Mouse (Mus musculus) hindlimb bud, embryonic 11.5 days (tissue): ENCODE measurements at regions not wholly inside any gene's neighbourhood (a gene's known extent, or its start where the extent isn't known, plus 50 kb on each side); places are given as distances from the start of the nearest gene placed in this dataset.

Source experiments
- DNase-seq: peaks from one replicate; pipeline ENCODE4 v3.0.0-alpha.2; 2012; ENCODE audit warnings: low read depth, low spot score; ENCODE audit errors: extremely low spot score

- DNase-seq, result no peak
Observed at GRCm38 (mm10) chr4:12539184-12539791, 367.5 kb upstream of the Fam92a start.

- DNase-seq, result peak; percentile 20
Observed at GRCm38 (mm10) chr4:12538694-12539121, 366.9 kb upstream of the Fam92a start.

GRCm38 (mm10) chr4:12538043-12538442, 366.2 kb upstream of the Fam92a start:
- no peak for DNase-seq

GRCm38 (mm10) chr4:12534151-12534550, 362.3 kb upstream of the Fam92a start:
- no peak for DNase-seq

DNA sequence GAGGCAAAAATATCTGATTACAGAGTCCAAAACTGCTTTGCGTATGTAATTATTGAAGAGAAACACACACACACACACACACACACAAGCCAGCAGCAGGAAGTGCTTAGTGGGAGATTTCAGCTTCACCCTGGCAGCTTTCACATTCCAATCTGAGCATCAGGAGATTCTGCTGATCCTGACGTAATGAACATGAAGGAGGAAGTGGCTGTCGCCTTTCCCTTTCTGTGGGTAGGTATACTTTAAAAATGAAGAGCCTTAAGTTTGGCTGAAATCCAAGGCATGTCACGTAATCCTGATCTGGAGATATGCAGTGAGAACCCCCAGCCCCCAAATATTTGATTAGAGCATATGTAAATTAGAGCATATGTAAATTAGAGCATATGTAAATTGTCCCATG, 361.1 kb upstream of the Fam92a start:
- no peak for DNase-seq

DNA sequence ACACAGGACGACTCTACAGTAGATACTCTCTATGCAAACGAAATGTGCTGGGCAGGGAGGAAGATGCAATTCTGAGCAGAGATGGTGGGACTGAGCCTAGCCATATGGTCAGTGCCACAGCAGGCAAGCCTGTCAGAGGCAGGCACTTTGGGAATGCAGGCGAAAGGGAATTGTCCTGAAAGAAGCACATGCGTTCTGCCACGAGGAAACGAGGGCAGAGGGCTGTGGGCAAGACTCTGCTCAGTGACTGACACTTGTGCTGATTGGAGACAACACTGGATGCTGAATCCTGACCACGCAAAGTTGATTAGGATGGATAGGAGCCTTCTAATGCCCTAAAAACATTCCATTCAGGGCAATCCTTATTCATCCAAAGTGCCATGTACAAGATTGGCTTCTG, 350.5 kb upstream of the Fam92a start:
- no peak for DNase-seq

DNA sequence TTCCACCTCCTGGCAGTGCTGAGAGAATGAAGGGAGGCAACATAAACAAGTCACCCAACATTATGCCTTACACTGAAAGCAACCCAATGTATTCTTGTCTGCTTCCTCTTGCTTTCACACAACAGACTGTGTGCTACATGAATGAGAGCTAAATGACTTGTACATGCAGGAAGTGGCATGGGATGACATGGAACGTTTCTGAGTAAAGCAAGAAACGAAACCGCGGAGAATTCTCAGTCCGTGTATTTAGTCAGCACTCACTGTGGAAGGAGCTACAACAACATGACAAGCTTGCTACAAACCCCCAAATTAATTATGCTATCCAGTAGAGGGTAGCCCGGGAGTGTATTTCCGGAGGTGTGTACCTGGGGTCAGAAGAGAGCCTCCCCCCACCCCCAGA, 349.4 kb upstream of the Fam92a start:
- no peak for DNase-seq

- no peak for DNase-seq
Observed at GRCm38 (mm10) chr4:12516497-12516896, 344.7 kb upstream of the Fam92a start.

DNA sequence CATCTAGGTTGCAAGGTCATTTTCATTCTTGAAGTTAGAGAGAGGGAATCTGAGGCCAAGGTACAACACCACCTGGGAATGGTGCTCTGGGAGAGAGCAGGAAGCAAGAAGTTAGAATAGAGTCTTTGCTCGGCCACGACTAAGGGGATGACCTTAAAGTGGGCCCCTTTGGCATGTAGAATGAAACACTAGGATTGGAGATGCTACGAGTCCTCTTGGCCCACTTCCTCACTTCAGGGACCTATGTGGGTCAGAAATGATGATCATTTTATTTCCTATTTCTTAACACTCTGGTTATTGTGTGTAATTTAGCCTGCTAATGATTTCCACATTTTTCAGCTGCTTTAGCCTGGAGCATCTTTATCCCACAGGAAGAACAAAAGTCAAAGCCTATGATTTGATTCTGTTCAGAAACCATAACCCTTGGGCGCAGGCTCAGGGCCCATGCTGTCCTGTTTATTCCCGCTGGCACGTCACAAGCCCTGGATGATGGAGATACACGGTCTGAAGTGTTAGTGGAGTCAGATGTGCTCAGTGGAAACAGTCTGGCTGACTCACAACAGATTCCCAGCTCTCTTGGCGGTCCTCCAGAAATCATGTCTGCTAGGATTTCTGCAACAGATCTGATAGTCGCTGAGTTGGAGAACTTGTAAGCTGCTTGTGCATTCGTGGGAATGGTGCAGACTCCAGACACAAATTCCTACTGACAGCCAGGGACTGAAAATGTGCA, 340.0 kb upstream of the Fam92a start:
- no peak for DNase-seq

DNA sequence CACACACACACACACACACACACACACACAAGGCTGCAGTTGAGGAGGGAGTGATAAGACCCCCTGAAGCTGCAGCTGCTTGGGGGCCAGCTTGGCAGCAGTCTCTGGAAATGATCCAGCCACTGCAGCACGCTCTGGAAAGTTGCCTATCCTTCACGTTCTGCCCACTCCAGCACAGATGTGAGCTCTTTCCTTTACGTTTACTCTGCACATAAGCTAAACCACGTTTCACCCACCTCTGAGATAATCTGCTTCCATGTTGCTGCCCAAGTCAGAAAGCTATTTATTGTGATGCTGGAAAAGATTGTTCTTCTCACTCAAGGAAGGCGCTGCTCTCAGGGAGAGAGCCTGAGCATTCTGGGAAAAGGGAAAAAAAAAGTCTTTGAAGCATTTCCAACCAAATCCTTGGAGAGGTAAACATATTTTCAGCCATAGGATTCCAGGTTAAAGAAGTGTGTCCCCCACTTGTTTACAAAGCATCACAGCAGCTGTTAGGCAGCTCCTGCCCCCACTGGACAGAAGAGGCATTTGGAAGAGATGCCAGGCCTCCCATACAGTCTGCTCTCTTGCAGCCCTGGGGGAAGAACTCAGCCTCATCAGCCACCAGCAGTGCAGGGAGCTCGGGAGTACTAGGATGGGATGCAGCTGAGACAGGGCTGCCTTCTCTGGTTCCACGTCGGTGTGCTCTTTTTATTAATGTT, 335.2 kb upstream of the Fam92a start:
- no peak for DNase-seq

- DNase-seq, result no peak
Observed at GRCm38 (mm10) chr4:12501086-12501485, 329.3 kb upstream of the Fam92a start.

- no peak for DNase-seq
Observed at GRCm38 (mm10) chr4:12498426-12498825, 326.6 kb upstream of the Fam92a start.

GRCm38 (mm10) chr4:12492468-12492867, 320.7 kb upstream of the Fam92a start:
- no peak for DNase-seq

DNA sequence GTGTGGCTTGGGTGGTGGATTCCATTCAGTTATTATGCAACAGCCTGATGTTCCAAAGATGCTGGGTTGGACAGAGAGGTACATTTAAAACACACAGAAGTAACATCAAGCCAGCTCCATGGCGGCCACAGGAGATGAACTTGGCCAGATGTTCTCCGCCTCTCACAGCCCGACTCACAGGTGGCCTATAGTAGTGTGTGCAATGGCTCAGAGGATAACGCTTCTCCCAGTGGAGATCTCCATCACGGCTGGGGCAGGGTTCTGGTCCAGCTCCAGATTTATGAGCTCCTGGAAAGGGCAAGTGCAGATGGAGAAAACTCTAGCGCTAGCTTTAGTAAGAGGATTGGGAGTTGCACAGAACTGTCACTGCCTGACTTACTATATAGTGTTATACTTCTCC, 319.5 kb upstream of the Fam92a start:
- DNase-seq, result no peak

- no peak for DNase-seq
Observed at GRCm38 (mm10) chr4:12490066-12490465, 318.3 kb upstream of the Fam92a start.

GRCm38 (mm10) chr4:12489358-12489757, 317.5 kb upstream of the Fam92a start:
- DNase-seq, result no peak

DNA sequence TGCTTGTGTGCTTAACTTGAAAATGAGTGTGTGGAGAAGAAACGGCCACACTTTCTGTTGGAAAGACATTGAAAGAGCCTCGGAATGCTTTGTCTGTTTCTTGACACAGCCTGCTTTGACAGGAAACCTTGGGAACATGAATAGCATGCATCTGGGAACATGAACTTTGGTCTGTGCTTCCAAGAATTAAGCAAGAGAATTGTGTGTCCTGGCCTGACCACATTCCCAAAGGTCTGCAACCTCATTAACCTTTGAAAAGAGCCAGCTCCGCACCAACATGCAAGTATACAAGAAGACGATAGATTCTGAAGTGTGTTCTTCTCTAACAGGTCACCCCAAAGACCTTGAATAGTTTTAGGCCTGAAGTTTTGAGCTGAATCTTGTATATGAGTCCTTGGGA, 309.7 kb upstream of the Fam92a start:
- no peak for DNase-seq

DNA sequence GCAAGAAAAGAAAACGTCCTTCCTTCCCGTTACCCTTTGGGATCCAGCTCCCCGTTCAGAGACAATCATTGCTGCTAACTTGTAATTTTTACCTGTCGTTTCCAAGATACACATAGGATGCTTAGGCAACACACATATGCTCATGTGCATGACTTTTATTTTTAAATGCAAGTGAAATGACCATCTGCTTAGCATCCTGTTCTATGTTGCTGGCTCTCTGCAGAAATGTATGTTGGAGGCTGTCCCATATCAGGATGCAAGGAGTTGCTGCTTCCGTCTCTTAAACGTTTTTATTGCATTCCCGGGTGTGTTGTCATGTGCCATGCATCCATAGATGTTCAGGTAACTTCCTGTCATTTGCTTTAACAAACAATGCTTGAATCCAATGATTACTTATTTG, 304.9 kb upstream of the Fam92a start:
- no peak for DNase-seq

DNA sequence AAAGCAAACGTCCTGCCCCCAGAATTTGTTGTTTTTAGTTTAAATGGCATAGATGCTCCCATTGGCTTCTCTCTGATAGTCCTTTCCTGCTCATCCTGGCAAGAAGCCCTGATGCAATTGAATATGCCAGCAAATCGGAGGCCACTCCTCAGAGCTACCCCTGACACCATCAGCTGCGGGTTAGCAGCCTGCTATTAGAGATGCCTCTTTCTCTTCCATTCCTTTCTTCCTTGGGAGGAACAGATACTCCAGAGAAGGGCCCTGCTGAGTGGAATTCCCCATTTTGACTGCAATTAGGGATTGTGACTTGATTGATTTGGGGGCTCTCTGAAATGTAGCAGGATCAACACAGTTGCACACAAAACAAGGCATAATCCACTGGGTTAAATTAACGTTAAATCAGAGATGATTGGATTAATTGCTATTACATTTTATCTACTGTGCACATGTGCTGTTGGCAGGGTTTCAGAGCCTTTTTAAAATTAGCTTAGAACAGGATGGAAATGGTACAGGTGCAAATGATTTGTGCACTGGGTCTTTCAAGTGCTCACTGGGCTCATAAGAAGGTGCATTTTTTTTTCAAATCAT, 303.3 kb upstream of the Fam92a start:
- DNase-seq, result no peak

GRCm38 (mm10) chr4:12474421-12474820, 302.6 kb upstream of the Fam92a start:
- no peak for DNase-seq

- no peak for DNase-seq
Observed at GRCm38 (mm10) chr4:12461701-12462100, 289.9 kb upstream of the Fam92a start.

DNA sequence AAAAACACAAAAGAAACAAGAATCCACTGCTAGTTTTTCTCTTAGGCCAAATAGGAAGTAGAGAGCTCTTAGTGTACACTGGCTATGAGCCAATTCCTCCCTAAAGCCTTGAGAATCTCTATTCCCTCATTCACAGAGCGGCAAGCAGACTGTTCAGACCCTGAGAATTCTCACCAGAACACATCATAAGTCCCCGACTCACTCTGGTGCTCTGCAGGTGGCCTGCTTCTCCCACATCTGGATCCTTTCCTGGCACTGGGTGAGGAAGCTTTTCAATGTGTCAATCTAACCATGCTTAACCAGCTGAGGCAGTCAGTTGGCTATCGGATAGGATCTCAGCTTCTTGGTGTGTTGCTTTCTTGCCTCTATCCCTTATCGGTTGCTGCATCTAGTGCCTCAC, 289.4 kb upstream of the Fam92a start:
- no peak for DNase-seq
